ENCODE assay signal across 9 mouse cellular contexts in the genomic region with DNA sequence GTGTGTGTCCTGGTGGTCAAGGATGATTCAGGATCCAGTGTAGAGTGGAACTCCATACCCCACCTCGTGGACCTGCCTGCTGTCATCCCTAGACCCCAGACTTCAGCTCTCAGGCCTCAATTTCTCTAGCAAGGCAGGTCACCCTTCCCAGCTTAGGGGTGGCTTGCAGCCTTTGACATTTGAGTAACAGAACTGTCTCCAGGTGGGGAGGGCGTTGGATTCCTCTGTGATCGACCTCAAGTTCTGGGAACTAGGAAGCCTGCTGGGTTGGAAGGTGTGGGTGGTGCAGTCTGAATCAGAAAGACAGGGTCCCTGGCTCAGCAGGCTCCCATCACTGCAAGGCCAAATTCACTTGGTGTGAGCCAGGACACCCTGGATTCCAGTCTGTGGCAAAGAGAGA. TPM values are rescaled to one million over a fixed set of nuclear protein-coding genes. Genes with fewer than 3 reads are reported as not detected.
DNase-seq lines count a peak whose midpoint lies in the region; ATAC-seq and TF ChIP-seq lines count a peak whose summit lies in the region.
"Had no signal": no experiment of that assay in that cellular context is flagged by ENCODE, and none has a peak within 500 bp of the region (broad histone marks: within the 10 kb centered on the region; RNA-seq: fewer than 3 reads in every experiment).

No protein-coding gene starts in this region.

- peaks cover 92% of the 10 kb centered on the region for H3K4me1 ChIP-seq in hindbrain, embryonic 10.5 days (replicated peaks)
- H3K4me1 ChIP-seq in hindbrain, embryonic 11.5 days (replicated peaks; ENCODE audit: control insufficient read depth, insufficient read depth, low read length): peaks cover 18% of the 10 kb centered on the region
- H3K4me1 ChIP-seq in ES-Bruce4 (ENCODE audit: control insufficient read depth, insufficient read depth, low read length): peaks cover 9% of the 10 kb centered on the region
- peaks cover 76% of the 10 kb centered on the region for H3K4me1 ChIP-seq in embryonic facial prominence, embryonic 15.5 days
- peaks cover 92% of the 10 kb centered on the region for H3K4me1 ChIP-seq in liver, embryonic 15.5 days (replicated peaks)

- no peak overlapping the region for H3K9ac ChIP-seq in hindbrain, embryonic 11.5 days (ENCODE audit: low read depth, low read length)
- H3K9ac ChIP-seq in ES-Bruce4 (ENCODE audit: low read depth, poor library complexity, severe bottlenecking): 0 out of 2 replicates have a peak overlapping the region, but pooled peaks have one; percentile 94
- H3K9ac ChIP-seq in embryonic facial prominence, embryonic 15.5 days: no peak overlapping the region
- H3K9ac ChIP-seq in liver, embryonic 15.5 days: peak overlapping the region; percentile 94

- no peak overlapping the region for H3K27ac ChIP-seq in hindbrain, embryonic 10.5 days
- H3K27ac ChIP-seq in hindbrain, embryonic 11.5 days (ENCODE audit: low read depth, low read length): no peak overlapping the region
- H3K27ac ChIP-seq in ES-Bruce4 (ENCODE audit: insufficient read depth, low read length): no peak overlapping the region
- no peak overlapping the region for H3K27ac ChIP-seq in embryonic facial prominence, embryonic 15.5 days (replicated peaks)
- peak overlapping the region; percentile 97 for H3K27ac ChIP-seq in liver, embryonic 15.5 days (replicated peaks)
- H3K27ac ChIP-seq: kidney, postnatal 0 days had no signal

- H3K4me3 ChIP-seq in hindbrain, embryonic 10.5 days: peak overlapping the region; percentile 79; the same call in 1 of the 2 replicates
- H3K4me3 ChIP-seq in hindbrain, embryonic 11.5 days (ENCODE audit: low read depth, low read length): no peak overlapping the region
- H3K4me3 ChIP-seq in ES-Bruce4 (ENCODE audit: low read depth, low read length): no peak overlapping the region
- H3K4me3 ChIP-seq in embryonic facial prominence, embryonic 15.5 days (replicated peaks): peak overlapping the region; percentile 85; the same call in 1 of the 2 replicates
- peak overlapping the region; percentile 93 for H3K4me3 ChIP-seq in liver, embryonic 15.5 days (replicated peaks)

- TF ChIP-seq POLR2A in ES-Bruce4 (IDR thresholded peaks at IDR 0.05; ENCODE audit: insufficient read depth, low read length): no peak

- no peaks in the 10 kb centered on the region for H3K36me3 ChIP-seq in hindbrain, embryonic 10.5 days
- H3K36me3 ChIP-seq in hindbrain, embryonic 11.5 days (ENCODE audit: control insufficient read depth, insufficient read depth, low read length): no peaks in the 10 kb centered on the region
- no peaks in the 10 kb centered on the region for H3K36me3 ChIP-seq in ES-Bruce4 (ENCODE audit: control insufficient read depth, insufficient read depth, low read length, poor library complexity, severe bottlenecking)
- H3K36me3 ChIP-seq in embryonic facial prominence, embryonic 15.5 days: no peaks in the 10 kb centered on the region
- H3K36me3 ChIP-seq in liver, embryonic 15.5 days (replicated peaks): peaks cover 12% of the 10 kb centered on the region; the same call in 1 of the 2 replicates

- H3K4me2 ChIP-seq in hindbrain, embryonic 11.5 days (replicated peaks; ENCODE audit: low read depth, low read length): no peak overlapping the region
- H3K4me2 ChIP-seq in embryonic facial prominence, embryonic 15.5 days (replicated peaks): peak overlapping the region; percentile 94; the same call in 1 of the 2 replicates
- H3K4me2 ChIP-seq in liver, embryonic 15.5 days: peak overlapping the region; percentile 99

- TF ChIP-seq CTCF in ES-Bruce4 (IDR thresholded peaks at IDR 0.05; ENCODE audit: low read depth, low read length): no peak

- 82% methylated on average over 3 of the region's 3 CpGs for WGBS in hindbrain, embryonic 10.5 days
- 71% methylated on average over 3 of the region's 3 CpGs for WGBS in hindbrain, embryonic 11.5 days
- 67% methylated on average over 3 of the region's 3 CpGs for WGBS in embryonic facial prominence, embryonic 15.5 days
- WGBS in liver, embryonic 15.5 days (ENCODE audit: insufficient replicate concordance): 56% methylated on average over 3 of the region's 3 CpGs

- H3K27me3 ChIP-seq in hindbrain, embryonic 10.5 days (ENCODE audit: insufficient read depth, poor library complexity, severe bottlenecking): 0 out of 2 replicates have a peak, but pooled peaks cover 3% of the 10 kb centered on the region
- H3K27me3 ChIP-seq in hindbrain, embryonic 11.5 days (ENCODE audit: control insufficient read depth, insufficient read depth, low read length): no peaks in the 10 kb centered on the region
- H3K27me3 ChIP-seq in ES-Bruce4 (ENCODE audit: control insufficient read depth, insufficient read depth, low read length, poor library complexity, severe bottlenecking): no peaks in the 10 kb centered on the region
- no peaks in the 10 kb centered on the region for H3K27me3 ChIP-seq in embryonic facial prominence, embryonic 15.5 days
- H3K27me3 ChIP-seq in liver, embryonic 15.5 days: no peaks in the 10 kb centered on the region

- TF ChIP-seq EP300 in ES-Bruce4 (IDR thresholded peaks at IDR 0.05; ENCODE audit: insufficient read depth, low read depth, low read length): no peak

- H3K9me3 ChIP-seq in hindbrain, embryonic 10.5 days: no peaks in the 10 kb centered on the region
- no peaks in the 10 kb centered on the region for H3K9me3 ChIP-seq in hindbrain, embryonic 11.5 days (ENCODE audit: control insufficient read depth, low read length)
- no peaks in the 10 kb centered on the region for H3K9me3 ChIP-seq in ES-Bruce4 (replicated peaks; ENCODE audit: control insufficient read depth, insufficient read depth, low read length, poor library complexity, severe bottlenecking)
- H3K9me3 ChIP-seq in embryonic facial prominence, embryonic 15.5 days (replicated peaks): no peaks in the 10 kb centered on the region
- no peaks in the 10 kb centered on the region for H3K9me3 ChIP-seq in liver, embryonic 15.5 days (replicated peaks)

- no peak for ATAC-seq in hindbrain, embryonic 11.5 days (ENCODE audit: low FRiP score)
- no peak for ATAC-seq in embryonic facial prominence, embryonic 15.5 days (ENCODE audit: insufficient number of reproducible peaks, low FRiP score, low TSS enrichment, low read depth)
- no peak for ATAC-seq in liver, embryonic 15.5 days (ENCODE audit: insufficient read depth)

- DNase-seq in hindbrain, embryonic 10.5 days (ENCODE audit: low spot score): no peak
- no peak for DNase-seq in hindbrain, embryonic 11.5 days (ENCODE audit: low spot score)
- DNase-seq in T-cell, adult 2 months (ENCODE audit: low spot score): no peak
- no peak for DNase-seq in kidney, postnatal 36 days
- DNase-seq in MN1 (ENCODE audit: low spot score): no peak

RNA-seq across cellular contexts. Expression of a gene that starts 2.2 kb away (rescaled TPM):
- 6.9 and 7.3 TPM in 2 replicates for polyA plus RNA-seq in hindbrain, embryonic 10.5 days (2016; fragmentation: Nextera tagmentation; extraction: Ambion mirVana)
- 3.9 and 4.2 TPM in 2 replicates for polyA plus RNA-seq in hindbrain, embryonic 11.5 days (2014; fragmentation: Nextera tagmentation; extraction: Ambion mirVana)
- 24.9 TPM in 2 replicates for polyA plus RNA-seq in ES-Bruce4 (2011; ENCODE audit: insufficient read depth, insufficient read length, low read depth, missing spikeins)
- 9.4 and 11.3 TPM in 2 replicates for polyA plus RNA-seq in embryonic facial prominence, embryonic 15.5 days (2015; fragmentation: Nextera tagmentation; extraction: Ambion mirVana)
- 11.7 and 12.1 TPM in 2 replicates for polyA plus RNA-seq in liver, embryonic 15.5 days (2015; fragmentation: Nextera tagmentation; extraction: Ambion mirVana)

RNA-seq across cellular contexts. Expression of a gene that starts 13.5 kb away (rescaled TPM):
- 33.3 and 38.5 TPM in 2 replicates for polyA plus RNA-seq in hindbrain, embryonic 10.5 days (2016; fragmentation: Nextera tagmentation; extraction: Ambion mirVana)
- polyA plus RNA-seq in hindbrain, embryonic 11.5 days (2014; fragmentation: Nextera tagmentation; extraction: Ambion mirVana): 21.6 and 22.5 TPM in 2 replicates
- 29.5 and 32.8 TPM in 2 replicates for polyA plus RNA-seq in ES-Bruce4 (2011; ENCODE audit: insufficient read depth, insufficient read length, low read depth, missing spikeins)
- polyA plus RNA-seq in embryonic facial prominence, embryonic 15.5 days (2015; fragmentation: Nextera tagmentation; extraction: Ambion mirVana): 25.8 and 27.1 TPM in 2 replicates
- polyA plus RNA-seq in liver, embryonic 15.5 days (2015; fragmentation: Nextera tagmentation; extraction: Ambion mirVana): 12.8 and 15.6 TPM in 2 replicates

RNA-seq across cellular contexts. Expression of a gene that starts 15.2 kb away (rescaled TPM):
- polyA plus RNA-seq in hindbrain, embryonic 10.5 days (2016; fragmentation: Nextera tagmentation; extraction: Ambion mirVana): 89.1 and 109 TPM in 2 replicates
- polyA plus RNA-seq in hindbrain, embryonic 11.5 days (2014; fragmentation: Nextera tagmentation; extraction: Ambion mirVana): 98.8 and 108 TPM in 2 replicates
- 35.8 and 49.5 TPM in 2 replicates for polyA plus RNA-seq in ES-Bruce4 (2011; ENCODE audit: insufficient read depth, insufficient read length, low read depth, missing spikeins)
- polyA plus RNA-seq in embryonic facial prominence, embryonic 15.5 days (2015; fragmentation: Nextera tagmentation; extraction: Ambion mirVana): 112 and 115 TPM in 2 replicates
- polyA plus RNA-seq in liver, embryonic 15.5 days (2015; fragmentation: Nextera tagmentation; extraction: Ambion mirVana): 50.8 and 62.8 TPM in 2 replicates

RNA-seq across cellular contexts. Expression of a gene that starts 27.8 kb away (rescaled TPM):
- 89.9 and 92.0 TPM in 2 replicates for polyA plus RNA-seq in hindbrain, embryonic 10.5 days (2016; fragmentation: Nextera tagmentation; extraction: Ambion mirVana)
- 64.1 and 68.7 TPM in 2 replicates for polyA plus RNA-seq in hindbrain, embryonic 11.5 days (2014; fragmentation: Nextera tagmentation; extraction: Ambion mirVana)
- polyA plus RNA-seq in ES-Bruce4 (2011; ENCODE audit: insufficient read depth, insufficient read length, low read depth, missing spikeins): 58.4 and 68.9 TPM in 2 replicates
- polyA plus RNA-seq in embryonic facial prominence, embryonic 15.5 days (2015; fragmentation: Nextera tagmentation; extraction: Ambion mirVana): 99.1 and 108 TPM in 2 replicates
- 41.9 and 45.3 TPM in 2 replicates for polyA plus RNA-seq in liver, embryonic 15.5 days (2015; fragmentation: Nextera tagmentation; extraction: Ambion mirVana)

RNA-seq across cellular contexts. Expression of a gene that starts 27.8 kb away (rescaled TPM):
- 11.0 and 11.3 TPM in 2 replicates for polyA plus RNA-seq in hindbrain, embryonic 10.5 days (2016; fragmentation: Nextera tagmentation; extraction: Ambion mirVana)
- 5.8 and 7.4 TPM in 2 replicates for polyA plus RNA-seq in hindbrain, embryonic 11.5 days (2014; fragmentation: Nextera tagmentation; extraction: Ambion mirVana)
- 3.6 and 5.4 TPM in 2 replicates for polyA plus RNA-seq in ES-Bruce4 (2011; ENCODE audit: insufficient read depth, insufficient read length, low read depth, missing spikeins)
- polyA plus RNA-seq in embryonic facial prominence, embryonic 15.5 days (2015; fragmentation: Nextera tagmentation; extraction: Ambion mirVana): 7.0 and 7.5 TPM in 2 replicates
- 4.8 and 5.8 TPM in 2 replicates for polyA plus RNA-seq in liver, embryonic 15.5 days (2015; fragmentation: Nextera tagmentation; extraction: Ambion mirVana)

Comparison
In these comparisons a context has a peak if more than half of its experiments do, and no peak if none do; other contexts are left out.
1. H3K4me3 ChIP-seq: peak in hindbrain, embryonic 10.5 days (single experiment), embryonic facial prominence, embryonic 15.5 days (single experiment) and liver, embryonic 15.5 days (single experiment); none in hindbrain, embryonic 11.5 days (single experiment) and ES-Bruce4 (single experiment).
2. H3K9ac ChIP-seq: peak in ES-Bruce4 (single experiment) and liver, embryonic 15.5 days (single experiment); none in hindbrain, embryonic 11.5 days (single experiment) and embryonic facial prominence, embryonic 15.5 days (single experiment).